In the genomic region with DNA sequence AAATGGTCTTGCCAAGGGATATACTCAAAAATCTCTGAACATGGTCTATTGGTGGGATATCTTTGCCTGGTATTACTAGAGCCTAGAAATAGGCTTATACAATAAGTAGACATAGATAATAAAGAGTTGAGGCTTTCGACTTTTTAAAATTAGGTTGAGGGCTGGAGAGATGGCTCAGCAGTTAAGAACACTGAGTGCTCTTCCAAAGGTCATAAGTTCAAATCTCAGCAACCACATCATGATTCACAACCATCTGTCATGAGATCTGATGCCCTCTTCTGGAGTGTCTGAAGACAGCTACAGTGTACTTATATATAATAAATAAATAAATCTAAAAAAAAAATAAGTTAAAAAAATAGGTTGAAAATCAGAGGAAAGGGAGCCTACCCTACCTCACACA, we compare ENCODE assay signal across 8 mouse cellular contexts.
"Had no signal": no experiment of that assay in that cellular context is flagged by ENCODE, and none has a peak within 500 bp of the region (broad histone marks: within the 10 kb centered on the region; RNA-seq: fewer than 3 reads in every experiment).

No protein-coding gene starts in this region.

- DNase-seq: lung, adult 2 months; lung, postnatal 14 days; lung, postnatal 36 days; midbrain, embryonic 14.5 days; right cerebral cortex, postnatal 14 days; thymus, adult 2 months; thymus, postnatal 25 days; thymus, postnatal 4 days had no signal
